Mouse (Mus musculus): ENCODE data around the gene Cd6. TPM values are rescaled to one million over a fixed set of nuclear protein-coding genes. Genes with fewer than 3 reads are reported as not detected.
A peak's percentile ranks its signal among the peaks of the same experiment; 100 is the strongest.

Gene Cd6
- polyA plus RNA-seq, 1 experiment from 2014 or later, result not detected

- Histone ChIP-seq H3K27me3 (ENCODE audit: control insufficient read depth, insufficient read depth, low read length) (no peaks in the 10 kb centered on the region), H3K4me2 (ENCODE audit: low read depth) (no peak overlapping the region), H3K27ac (ENCODE audit: low read depth, low read length) (no peak overlapping the region), H3K4me1 (ENCODE audit: control insufficient read depth, insufficient read depth, low read length) (no peaks in the 10 kb centered on the region), H3K36me3 (ENCODE audit: control insufficient read depth, insufficient read depth, low read length) (no peaks in the 10 kb centered on the region), H3K9ac (ENCODE audit: low read length) (no peak overlapping the region), H3K4me3 (ENCODE audit: low read depth, low read length) (no peak overlapping the region), H3K9me3 (ENCODE audit: control insufficient read depth, low read length) (no peaks in the 10 kb centered on the region)
- DNase-seq (ENCODE audit: low spot score), result no peak
- WGBS, result 58% methylated on average over 24 of the region's 24 CpGs
- no peak for ATAC-seq (ENCODE audit: insufficient read depth, low FRiP score, low TSS enrichment)
Observed at GRCm38 (mm10) chr19:10842914-10843313, 13.1 kb upstream of the Cd6 start.

DNA sequence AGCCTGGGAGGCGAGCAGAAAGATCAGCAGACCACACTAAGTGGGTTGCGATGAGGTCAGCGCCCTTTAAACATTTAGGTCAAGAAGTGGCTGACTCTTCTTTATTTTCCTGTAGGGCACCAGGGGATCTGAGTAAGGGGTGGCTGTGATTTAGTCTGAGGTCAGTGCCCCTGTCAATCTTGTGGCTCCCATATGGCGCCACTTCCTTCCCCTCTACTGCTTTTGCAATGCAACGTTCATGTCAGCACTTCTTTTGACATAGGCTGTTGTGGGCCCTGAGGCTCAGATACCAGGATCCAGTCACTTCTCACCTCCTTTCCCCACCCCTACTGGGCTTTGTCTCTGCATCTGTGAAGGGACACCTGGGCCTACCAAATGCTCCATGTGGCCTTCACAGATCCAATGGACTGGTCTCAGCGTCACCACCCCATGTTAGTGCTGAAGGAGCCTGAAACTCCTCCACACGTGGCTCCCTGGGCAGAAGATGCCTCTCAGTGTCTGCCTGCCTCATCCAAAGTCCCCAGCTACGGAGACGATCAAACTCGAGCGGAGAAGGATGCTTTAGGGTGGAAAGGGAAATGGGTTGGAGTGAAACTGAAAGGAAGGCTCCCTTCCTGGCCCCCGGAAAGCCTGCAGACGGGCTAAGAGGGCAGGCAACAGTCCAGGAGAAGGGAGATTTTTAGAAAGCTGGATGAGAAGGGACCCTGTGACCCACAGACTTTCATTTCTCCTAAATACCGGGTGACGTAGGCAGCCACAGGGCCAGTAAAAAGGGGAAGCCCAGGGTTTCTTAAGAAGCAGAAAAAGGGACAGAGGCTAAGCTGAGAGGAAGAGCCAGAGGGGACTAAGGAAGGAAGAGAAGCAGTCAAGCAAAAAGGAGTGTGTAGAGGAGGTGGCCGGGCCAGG lies 12.1 kb upstream of the Cd6 start:
- DNase-seq (ENCODE audit: low spot score), result no peak
- no peak overlapping the region for H3K9ac ChIP-seq (ENCODE audit: low read length)
- 51% methylated on average over 16 of the region's 16 CpGs for WGBS
- H3K4me1 ChIP-seq (ENCODE audit: control insufficient read depth, insufficient read depth, low read length), result no peaks in the 10 kb centered on the region
- no peak overlapping the region for H3K4me2 ChIP-seq (ENCODE audit: low read depth)
- no peak for ATAC-seq (ENCODE audit: insufficient read depth, low FRiP score, low TSS enrichment)
- H3K4me3 ChIP-seq (ENCODE audit: low read depth, low read length), result no peak overlapping the region
- no peak overlapping the region for H3K27ac ChIP-seq (ENCODE audit: low read depth, low read length)
- no peaks in the 10 kb centered on the region for H3K27me3 ChIP-seq (ENCODE audit: control insufficient read depth, insufficient read depth, low read length)
- H3K9me3 ChIP-seq (ENCODE audit: control insufficient read depth, low read length), result no peaks in the 10 kb centered on the region
- no peaks in the 10 kb centered on the region for H3K36me3 ChIP-seq (ENCODE audit: control insufficient read depth, insufficient read depth, low read length)

DNA sequence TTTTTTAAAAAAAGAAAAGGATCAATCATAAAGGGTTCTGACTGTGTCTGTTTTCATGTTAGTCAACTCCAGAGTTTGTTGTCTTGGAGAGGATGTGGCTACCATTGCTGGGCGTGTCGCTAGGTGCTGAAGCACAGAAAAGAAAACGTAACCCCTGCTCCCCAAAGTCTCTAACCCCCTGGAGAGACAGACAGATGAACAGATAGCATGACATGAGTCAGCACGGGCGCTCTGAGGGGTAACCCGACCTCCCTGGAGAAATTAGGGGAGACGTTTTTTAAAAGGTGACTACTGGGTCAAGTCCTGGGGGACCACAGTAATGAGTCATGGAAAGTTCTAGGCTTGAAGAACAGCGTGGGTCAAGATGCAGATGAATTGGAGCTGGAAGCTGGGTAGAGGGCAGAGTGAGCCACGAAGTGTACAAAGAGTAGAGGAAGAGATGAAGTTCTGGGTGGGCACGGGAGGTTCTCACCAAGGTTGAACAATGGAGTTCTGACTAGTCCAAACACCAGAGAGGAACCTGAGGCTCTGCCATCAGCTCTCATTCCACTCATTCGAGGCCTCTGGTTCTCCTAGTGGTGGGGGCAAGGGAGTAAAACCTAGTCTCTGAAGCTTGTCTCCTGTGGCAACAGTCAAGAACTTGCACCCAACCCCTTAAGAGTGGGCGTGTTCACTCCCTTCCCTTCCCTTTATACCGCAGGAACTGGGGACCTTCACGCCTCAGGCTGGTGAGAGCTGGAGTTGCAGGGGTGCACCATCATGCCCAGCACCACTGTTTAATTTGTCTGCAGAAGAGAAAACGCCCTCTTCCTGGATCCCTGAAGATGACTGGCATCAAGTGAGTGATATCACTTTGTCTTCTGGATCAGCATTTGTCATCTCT lies 9.4 kb upstream of the Cd6 start, which contains the start of gene Slc15a3:
Slc15a3 (plus strand) TSS at position 718 of the 883 bp plus-strand sequence.
- H3K36me3 ChIP-seq (ENCODE audit: control insufficient read depth, insufficient read depth, low read length), result no peaks in the 10 kb centered on the region
- H3K4me3 ChIP-seq (ENCODE audit: low read depth, low read length), result no peak within 1 kb of the TSS
- no peak for ATAC-seq (ENCODE audit: insufficient read depth, low FRiP score, low TSS enrichment)
- no peak within 1 kb of the TSS for H3K9ac ChIP-seq (ENCODE audit: low read length)
- H3K4me2 ChIP-seq (ENCODE audit: low read depth), result no peak within 1 kb of the TSS
- no peak within 1 kb of the TSS for H3K27ac ChIP-seq (ENCODE audit: low read depth, low read length)
- H3K9me3 ChIP-seq (ENCODE audit: control insufficient read depth, low read length), result no peaks in the 10 kb centered on the region
- H3K4me1 ChIP-seq (ENCODE audit: control insufficient read depth, insufficient read depth, low read length), result no peaks in the 10 kb centered on the region
- no peak for DNase-seq (ENCODE audit: low spot score)
- WGBS, result 79% methylated on average over 15 of the region's 15 CpGs
- no peaks in the 10 kb centered on the region for H3K27me3 ChIP-seq (ENCODE audit: control insufficient read depth, insufficient read depth, low read length)

DNA sequence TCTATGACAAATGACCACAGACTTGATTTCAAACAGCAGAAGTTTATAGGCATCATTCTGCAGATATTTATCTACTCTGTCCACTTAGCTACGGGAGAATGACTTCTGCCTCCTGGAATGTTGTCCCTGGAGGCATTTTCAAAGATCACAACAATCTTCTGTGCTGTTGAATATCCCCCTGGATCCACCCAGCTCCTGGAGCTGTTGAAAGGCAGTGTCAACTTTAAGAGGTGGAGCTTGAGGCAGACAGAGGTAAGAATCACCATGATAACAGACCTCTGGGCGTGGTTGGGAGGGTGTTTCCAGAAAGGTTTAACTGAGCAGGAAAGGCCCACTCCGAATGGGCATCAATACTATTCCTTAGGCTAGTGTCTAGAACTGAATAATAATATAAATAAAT lies 5.8 kb upstream of the Cd6 start:
- no peak for ATAC-seq (ENCODE audit: insufficient read depth, low FRiP score, low TSS enrichment)
- no peak overlapping the region for H3K9ac ChIP-seq (ENCODE audit: low read length)
- H3K36me3 ChIP-seq (ENCODE audit: control insufficient read depth, insufficient read depth, low read length), result no peaks in the 10 kb centered on the region
- H3K4me2 ChIP-seq (ENCODE audit: low read depth), result no peak overlapping the region
- no peak overlapping the region for H3K27ac ChIP-seq (ENCODE audit: low read depth, low read length)
- H3K4me3 ChIP-seq (ENCODE audit: low read depth, low read length), result no peak overlapping the region
- H3K27me3 ChIP-seq (ENCODE audit: control insufficient read depth, insufficient read depth, low read length), result no peaks in the 10 kb centered on the region
- 70% methylated on average over 3 of the region's 3 CpGs for WGBS
- 0 out of 2 replicates have a peak, but pooled peaks cover 4% of the 10 kb centered on the region for H3K9me3 ChIP-seq (ENCODE audit: control insufficient read depth, low read length)
- no peaks in the 10 kb centered on the region for H3K4me1 ChIP-seq (ENCODE audit: control insufficient read depth, insufficient read depth, low read length)
- DNase-seq (ENCODE audit: low spot score), result no peak

DNA sequence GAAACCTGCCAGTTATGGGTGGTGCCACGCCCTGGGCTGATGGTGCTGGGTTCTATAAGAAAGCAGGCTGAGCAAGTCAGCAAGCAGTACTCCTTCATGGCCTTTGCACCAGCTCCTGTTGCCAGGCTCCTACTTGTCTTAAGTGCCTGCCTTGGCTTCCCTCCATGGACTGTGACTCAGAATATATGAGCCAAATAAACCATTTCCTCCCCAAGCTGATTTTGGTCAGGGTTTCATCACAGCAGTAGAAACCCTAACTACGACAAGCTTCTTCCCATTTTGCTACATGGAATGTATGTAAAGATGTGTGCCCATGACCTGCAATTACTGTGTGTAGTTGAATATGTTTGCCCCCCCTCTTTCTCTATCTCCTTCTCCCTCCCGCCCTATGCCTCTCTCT lies 3.8 kb upstream of the Cd6 start:
- DNase-seq (ENCODE audit: low spot score) (no peak), ATAC-seq (ENCODE audit: insufficient read depth, low FRiP score, low TSS enrichment) (no peak)
- Histone ChIP-seq H3K36me3 (ENCODE audit: control insufficient read depth, insufficient read depth, low read length) (no peaks in the 10 kb centered on the region), H3K27ac (ENCODE audit: low read depth, low read length) (no peak overlapping the region), H3K4me1 (ENCODE audit: control insufficient read depth, insufficient read depth, low read length) (no peaks in the 10 kb centered on the region), H3K27me3 (ENCODE audit: control insufficient read depth, insufficient read depth, low read length) (no peaks in the 10 kb centered on the region), H3K9ac (ENCODE audit: low read length) (no peak overlapping the region), H3K4me2 (ENCODE audit: low read depth) (no peak overlapping the region), H3K9me3 (ENCODE audit: control insufficient read depth, low read length) (0 out of 2 replicates have a peak, but pooled peaks cover 4% of the 10 kb centered on the region), H3K4me3 (ENCODE audit: low read depth, low read length) (no peak overlapping the region)
- WGBS, result 81% methylated on average over 3 of the region's 3 CpGs

GRCm38 (mm10) chr19:10832030-10832429 lies 2.2 kb upstream of the Cd6 start:
- H3K36me3 ChIP-seq (ENCODE audit: control insufficient read depth, insufficient read depth, low read length), result no peaks in the 10 kb centered on the region
- no peak for ATAC-seq (ENCODE audit: insufficient read depth, low FRiP score, low TSS enrichment)
- H3K27ac ChIP-seq (ENCODE audit: low read depth, low read length), result no peak overlapping the region
- 0 out of 2 replicates have a peak, but pooled peaks cover 4% of the 10 kb centered on the region for H3K9me3 ChIP-seq (ENCODE audit: control insufficient read depth, low read length)
- no peak for DNase-seq (ENCODE audit: low spot score)
- no peak overlapping the region for H3K4me2 ChIP-seq (ENCODE audit: low read depth)
- no peaks in the 10 kb centered on the region for H3K27me3 ChIP-seq (ENCODE audit: control insufficient read depth, insufficient read depth, low read length)
- WGBS, result 83% methylated on average over 3 of the region's 3 CpGs
- no peak overlapping the region for H3K4me3 ChIP-seq (ENCODE audit: low read depth, low read length)
- no peaks in the 10 kb centered on the region for H3K4me1 ChIP-seq (ENCODE audit: control insufficient read depth, insufficient read depth, low read length)
- H3K9ac ChIP-seq (ENCODE audit: low read length), result no peak overlapping the region

GRCm38 (mm10) chr19:10831424-10831823 lies 1.6 kb upstream of the Cd6 start:
- WGBS, result 5% methylated on average over 5 of the region's 5 CpGs
- Histone ChIP-seq H3K9ac (ENCODE audit: low read length) (no peak overlapping the region), H3K4me3 (ENCODE audit: low read depth, low read length) (no peak overlapping the region), H3K27me3 (ENCODE audit: control insufficient read depth, insufficient read depth, low read length) (no peaks in the 10 kb centered on the region), H3K27ac (ENCODE audit: low read depth, low read length) (no peak overlapping the region), H3K4me2 (ENCODE audit: low read depth) (no peak overlapping the region), H3K36me3 (ENCODE audit: control insufficient read depth, insufficient read depth, low read length) (no peaks in the 10 kb centered on the region), H3K9me3 (ENCODE audit: control insufficient read depth, low read length) (0 out of 2 replicates have a peak, but pooled peaks cover 4% of the 10 kb centered on the region), H3K4me1 (ENCODE audit: control insufficient read depth, insufficient read depth, low read length) (no peaks in the 10 kb centered on the region)
- DNase-seq (ENCODE audit: low spot score) (peak; percentile 61), ATAC-seq (ENCODE audit: insufficient read depth, low FRiP score, low TSS enrichment) (no peak)

DNA sequence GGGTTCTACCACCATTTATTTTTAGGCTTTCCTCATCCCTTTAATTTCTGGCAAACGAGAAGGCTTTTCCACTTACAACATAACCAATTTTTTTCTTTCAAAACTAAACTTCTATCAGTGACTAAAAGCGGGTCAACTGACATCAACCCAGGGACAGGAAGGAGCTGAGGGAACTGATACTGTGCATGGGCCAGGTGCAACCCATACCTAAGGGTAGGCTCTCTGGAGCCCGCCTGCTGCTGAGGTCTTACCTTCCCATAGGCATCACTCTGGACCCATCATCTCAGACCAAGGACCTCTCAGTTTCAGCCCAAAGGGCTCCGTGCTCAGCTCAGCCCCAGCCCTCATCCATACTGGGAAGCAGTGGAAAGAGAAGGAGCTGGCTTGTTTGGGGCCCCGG lies 1.5 kb downstream of the Cd6 start:
- H3K4me1 ChIP-seq (ENCODE audit: control insufficient read depth, insufficient read depth, low read length), result no peaks in the 10 kb centered on the region
- no peak overlapping the region for H3K27ac ChIP-seq (ENCODE audit: low read depth, low read length)
- H3K36me3 ChIP-seq (ENCODE audit: control insufficient read depth, insufficient read depth, low read length), result no peaks in the 10 kb centered on the region
- ATAC-seq (ENCODE audit: insufficient read depth, low FRiP score, low TSS enrichment), result no peak
- no peak for DNase-seq (ENCODE audit: low spot score)
- no peak overlapping the region for H3K4me2 ChIP-seq (ENCODE audit: low read depth)
- no peaks in the 10 kb centered on the region for H3K27me3 ChIP-seq (ENCODE audit: control insufficient read depth, insufficient read depth, low read length)
- 0 out of 2 replicates have a peak, but pooled peaks cover 4% of the 10 kb centered on the region for H3K9me3 ChIP-seq (ENCODE audit: control insufficient read depth, low read length)
- no peak overlapping the region for H3K9ac ChIP-seq (ENCODE audit: low read length)
- 91% methylated on average over 5 of the region's 5 CpGs for WGBS
- no peak overlapping the region for H3K4me3 ChIP-seq (ENCODE audit: low read depth, low read length)

All from neural tube, embryonic 11.5 days (tissue).